Mouse (Mus musculus) embryonic facial prominence, embryonic 12.5 days (tissue): ENCODE measurements around the gene Jarid2. TPM values are rescaled to one million over a fixed set of nuclear protein-coding genes. Genes with fewer than 3 reads are reported as not detected.

Experiments
- ATAC-seq: fragments of 200-750 bp; cut with Nextera tagmentation; 2 replicates; pipeline ENCODE4 v1.8.0; 2017; ENCODE audit not compliant: insufficient number of reproducible peaks, insufficient read depth, low FRiP score, low TSS enrichment
- H3K27ac ChIP-seq: fragments of 300-500 bp; sonication (generic); 2 replicates; pipeline ENCODE4 v1.5.1; 2016; ENCODE audit warnings: mild to moderate bottlenecking
- H3K27me3 ChIP-seq: fragments of 300-500 bp; sonication (generic); 2 replicates; pipeline ENCODE4 v1.6.1; 2016; ENCODE audit warnings: mild to moderate bottlenecking, moderate library complexity
- H3K36me3 ChIP-seq: fragments of 300-500 bp; sonication (generic); 2 replicates; pipeline ENCODE4 v1.6.1; 2016; ENCODE audit warnings: mild to moderate bottlenecking
- H3K4me1 ChIP-seq: fragments of 300-500 bp; sonication (generic); 2 replicates; pipeline ENCODE4 v1.6.1; 2016
- H3K4me2 ChIP-seq: fragments of 300-500 bp; sonication (generic); replicated peaks from 2 replicates; pipeline ENCODE4 v1.6.1; 2016; ENCODE audit warnings: mild to moderate bottlenecking, moderate library complexity
- H3K4me3 ChIP-seq: fragments of 300-500 bp; sonication (generic); 2 replicates; pipeline ENCODE4 v1.5.1; 2016; ENCODE audit warnings: mild to moderate bottlenecking
- H3K9ac ChIP-seq: fragments of 300-500 bp; sonication (generic); 2 replicates; pipeline ENCODE4 v1.6.1; 2016; ENCODE audit warnings: mild to moderate bottlenecking, moderate library complexity
- H3K9me3 ChIP-seq: fragments of 300-500 bp; sonication (generic); 2 replicates; pipeline ENCODE4 v1.6.1; 2016; ENCODE audit warnings: mild to moderate bottlenecking, moderate library complexity
- WGBS: fragments of 180-500 bp; shearing (Covaris S2); methylation state at CpG from one replicate; pipeline ENCODE4 v1.1.7; 2016; 5-methylcytosine and 5-hydroxymethylcytosine counted together
- polyA plus RNA-seq: library from polyadenylated mRNA; unstranded; fragments of >200 nt; fragmentation: Nextera tagmentation; extraction: Ambion mirVana; gene quantifications from 2 replicates; pipeline ENCODE4 v1.2.1, GENCODE M21; 2016

Gene Jarid2
- polyA plus RNA-seq, 1 experiment from 2014 or later, result 54.0 TPM

DNA sequence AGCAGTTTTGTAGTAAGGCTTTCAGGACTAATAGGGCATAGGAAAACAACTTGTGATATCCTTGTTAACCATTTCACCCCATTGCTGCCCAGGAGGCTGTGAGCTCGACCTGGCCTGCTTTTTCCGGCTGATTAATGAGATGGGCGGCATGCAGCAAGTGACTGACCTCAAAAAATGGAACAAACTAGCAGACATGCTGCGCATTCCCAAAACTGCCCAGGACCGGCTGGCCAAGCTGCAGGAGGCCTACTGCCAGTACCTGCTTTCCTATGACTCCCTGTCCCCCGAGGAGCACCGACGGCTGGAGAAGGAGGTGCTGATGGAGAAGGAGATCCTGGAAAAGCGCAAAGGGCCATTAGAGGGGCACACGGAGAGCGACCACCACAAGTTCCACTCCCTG is 176.9 kb downstream of the Jarid2 start:
- 92% methylated on average over 11 of the region's 11 CpGs for WGBS

GRCm38 (mm10) chr13:44907702-44908101 is 178.4 kb downstream of the Jarid2 start:
- peaks cover 82% of the 10 kb centered on the region for H3K36me3 ChIP-seq
- peaks cover 18% of the 10 kb centered on the region; the same call in 1 of the 2 replicates for H3K4me1 ChIP-seq
- no peak overlapping the region for H3K4me2 ChIP-seq
- no peak overlapping the region for H3K4me3 ChIP-seq
- WGBS, result 43% methylated on average over 6 of the region's 6 CpGs
- no peaks in the 10 kb centered on the region for H3K27me3 ChIP-seq
- no peak overlapping the region for H3K9ac ChIP-seq
- peak overlapping the region; percentile 51 for H3K27ac ChIP-seq
- ATAC-seq, result peak; percentile 41; the same call in 1 of the 2 replicates
- H3K9me3 ChIP-seq, result no peaks in the 10 kb centered on the region

More for the DNA sequence above, 176.9 kb downstream of the Jarid2 start:
- Histone ChIP-seq H3K27ac (no peak overlapping the region), H3K4me1 (peaks cover 18% of the 10 kb centered on the region; the same call in 1 of the 2 replicates), H3K36me3 (peaks cover 74% of the 10 kb centered on the region), H3K9me3 (no peaks in the 10 kb centered on the region), H3K27me3 (no peaks in the 10 kb centered on the region), H3K4me3 (no peak overlapping the region), H3K9ac (no peak overlapping the region), H3K4me2 (no peak overlapping the region)
- ATAC-seq, result no peak

DNA sequence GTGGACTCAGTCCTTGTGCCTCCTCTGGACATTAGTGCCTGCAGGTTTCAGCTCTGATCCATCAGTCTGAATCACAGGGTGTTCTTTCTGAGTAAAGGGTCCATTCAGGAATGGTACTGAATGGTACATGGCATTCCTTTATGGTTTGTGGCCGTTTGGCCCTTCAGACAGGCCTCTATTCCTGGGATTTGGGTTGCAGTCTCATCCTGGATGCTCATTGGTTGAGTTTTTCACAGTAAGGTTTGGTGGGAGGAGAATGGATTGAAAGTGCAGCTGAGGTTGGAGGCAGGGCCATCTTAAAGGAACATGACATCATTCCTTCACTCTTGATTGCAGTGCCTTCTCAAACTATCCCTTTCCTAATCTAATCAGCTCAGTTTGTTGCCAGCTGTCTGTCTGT is 179.5 kb downstream of the Jarid2 start:
- H3K9me3 ChIP-seq, result no peaks in the 10 kb centered on the region
- no peak overlapping the region for H3K4me3 ChIP-seq
- no peak overlapping the region for H3K9ac ChIP-seq
- WGBS, result 10% methylated on average over 1 of the region's 1 CpGs
- H3K4me1 ChIP-seq, result peaks cover 18% of the 10 kb centered on the region; the same call in 1 of the 2 replicates
- peaks cover 84% of the 10 kb centered on the region for H3K36me3 ChIP-seq
- H3K27ac ChIP-seq, result peak overlapping the region; percentile 36; the same call in 1 of the 2 replicates
- no peak for ATAC-seq
- H3K4me2 ChIP-seq, result no peak overlapping the region
- H3K27me3 ChIP-seq, result no peaks in the 10 kb centered on the region

GRCm38 (mm10) chr13:44912851-44913250 is 183.6 kb downstream of the Jarid2 start:
- no peaks in the 10 kb centered on the region for H3K9me3 ChIP-seq
- no peak overlapping the region for H3K9ac ChIP-seq
- peaks cover 91% of the 10 kb centered on the region for H3K36me3 ChIP-seq
- 89% methylated on average over 2 of the region's 2 CpGs for WGBS
- 0 out of 2 replicates have a peak, but pooled peaks cover 7% of the 10 kb centered on the region for H3K4me1 ChIP-seq
- H3K27me3 ChIP-seq, result no peaks in the 10 kb centered on the region
- H3K4me3 ChIP-seq, result no peak overlapping the region
- ATAC-seq, result no peak
- no peak overlapping the region for H3K27ac ChIP-seq
- no peak overlapping the region for H3K4me2 ChIP-seq

- ATAC-seq, result no peak
- 65% methylated on average over 7 of the region's 7 CpGs for WGBS
- H3K36me3 ChIP-seq, result peaks cover 93% of the 10 kb centered on the region
- no peak overlapping the region for H3K4me3 ChIP-seq
- H3K4me2 ChIP-seq, result no peak overlapping the region
- H3K9ac ChIP-seq, result no peak overlapping the region
- H3K27ac ChIP-seq, result no peak overlapping the region
- no peaks in the 10 kb centered on the region for H3K9me3 ChIP-seq
- no peaks in the 10 kb centered on the region for H3K27me3 ChIP-seq
- H3K4me1 ChIP-seq, result 0 out of 2 replicates have a peak, but pooled peaks cover 7% of the 10 kb centered on the region
Observed at GRCm38 (mm10) chr13:44913560-44913959, 184.3 kb downstream of the Jarid2 start.

DNA sequence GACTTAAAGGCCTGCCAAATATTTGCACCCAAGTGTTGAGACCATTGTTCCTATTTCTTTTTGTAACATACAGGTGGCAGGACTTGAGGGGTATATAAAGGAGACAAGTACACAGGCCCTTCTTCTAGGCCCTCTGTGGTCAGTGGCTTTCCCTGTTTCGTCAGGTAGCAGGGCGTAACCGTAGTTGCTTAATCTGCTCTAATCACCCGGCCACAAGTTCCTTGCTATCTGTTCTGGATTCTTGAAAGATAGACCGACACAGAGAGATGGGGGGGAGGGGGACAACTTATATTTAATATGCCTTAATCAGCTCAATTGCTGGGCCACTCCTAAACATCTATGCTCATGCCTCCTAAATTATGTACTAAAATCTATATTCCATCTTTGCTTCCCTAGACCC is 186.1 kb downstream of the Jarid2 start:
- no peak for ATAC-seq
- WGBS, result 85% methylated on average over 5 of the region's 5 CpGs
- Histone ChIP-seq H3K36me3 (peaks cover 99% of the 10 kb centered on the region), H3K27ac (no peak overlapping the region), H3K9ac (no peak overlapping the region), H3K4me3 (no peak overlapping the region), H3K4me1 (no peaks in the 10 kb centered on the region), H3K9me3 (no peaks in the 10 kb centered on the region), H3K4me2 (no peak overlapping the region), H3K27me3 (no peaks in the 10 kb centered on the region)

GRCm38 (mm10) chr13:44915945-44916344 is 186.7 kb downstream of the Jarid2 start:
- no peak for ATAC-seq
- Histone ChIP-seq H3K4me2 (no peak overlapping the region), H3K9me3 (no peaks in the 10 kb centered on the region), H3K27ac (no peak overlapping the region), H3K36me3 (peaks cover 99% of the 10 kb centered on the region), H3K27me3 (no peaks in the 10 kb centered on the region), H3K9ac (no peak overlapping the region), H3K4me1 (no peaks in the 10 kb centered on the region), H3K4me3 (no peak overlapping the region)
- WGBS, result 73% methylated on average over 4 of the region's 4 CpGs

- no peak overlapping the region for H3K4me2 ChIP-seq
Observed at GRCm38 (mm10) chr13:44917202-44917601, 187.9 kb downstream of the Jarid2 start.

GRCm38 (mm10) chr13:44918269-44918668 is 189.0 kb downstream of the Jarid2 start:
- ATAC-seq, result no peak
- no peaks in the 10 kb centered on the region for H3K27me3 ChIP-seq
- no peak overlapping the region for H3K27ac ChIP-seq
- H3K9ac ChIP-seq, result no peak overlapping the region
- no peaks in the 10 kb centered on the region for H3K4me1 ChIP-seq
- no peaks in the 10 kb centered on the region for H3K9me3 ChIP-seq
- no peak overlapping the region for H3K4me2 ChIP-seq
- no peak overlapping the region for H3K4me3 ChIP-seq
- WGBS, result 99% methylated on average over 2 of the region's 2 CpGs
- H3K36me3 ChIP-seq, result peaks cover 99% of the 10 kb centered on the region

More at GRCm38 (mm10) chr13:44917202-44917601, 187.9 kb downstream of the Jarid2 start:
- no peaks in the 10 kb centered on the region for H3K4me1 ChIP-seq
- peaks cover 99% of the 10 kb centered on the region for H3K36me3 ChIP-seq
- H3K9me3 ChIP-seq, result no peaks in the 10 kb centered on the region
- no peak overlapping the region for H3K9ac ChIP-seq
- no peak overlapping the region for H3K4me3 ChIP-seq
- WGBS, result 89% methylated on average over 4 of the region's 4 CpGs
- no peak for ATAC-seq
- no peak overlapping the region for H3K27ac ChIP-seq
- no peaks in the 10 kb centered on the region for H3K27me3 ChIP-seq

DNA sequence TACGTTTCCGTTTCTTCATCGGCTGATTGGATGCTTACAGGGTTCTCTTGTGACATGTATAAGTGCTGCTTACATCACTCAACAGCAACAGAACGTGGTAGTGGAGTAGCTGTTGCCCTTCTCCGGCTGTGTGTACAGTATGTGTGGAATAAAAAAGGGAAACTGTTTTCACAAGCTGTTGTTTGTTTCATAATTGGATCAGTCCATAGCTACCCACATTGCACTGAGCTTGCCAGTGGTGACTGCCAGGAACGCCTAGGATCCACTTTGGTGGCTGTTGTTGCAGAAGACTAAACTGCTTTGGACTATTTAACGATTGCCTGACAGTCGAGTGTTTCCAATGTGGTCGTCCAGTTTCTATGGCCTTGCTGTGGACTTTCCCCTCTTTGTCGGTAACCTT is 191.8 kb downstream of the Jarid2 start:
- Histone ChIP-seq H3K27ac (no peak overlapping the region), H3K9me3 (no peaks in the 10 kb centered on the region), H3K27me3 (no peaks in the 10 kb centered on the region), H3K36me3 (peaks cover 96% of the 10 kb centered on the region), H3K4me2 (no peak overlapping the region), H3K4me1 (no peaks in the 10 kb centered on the region), H3K9ac (no peak overlapping the region), H3K4me3 (no peak overlapping the region)
- 90% methylated on average over 10 of the region's 10 CpGs for WGBS
- ATAC-seq, result no peak

GRCm38 (mm10) chr13:44921721-44922120 is 192.4 kb downstream of the Jarid2 start:
- no peaks in the 10 kb centered on the region for H3K4me1 ChIP-seq
- no peaks in the 10 kb centered on the region for H3K27me3 ChIP-seq
- H3K9ac ChIP-seq, result no peak overlapping the region
- WGBS, result 92% methylated on average over 5 of the region's 5 CpGs
- no peak overlapping the region for H3K4me2 ChIP-seq
- H3K27ac ChIP-seq, result no peak overlapping the region
- no peak for ATAC-seq
- peaks cover 92% of the 10 kb centered on the region for H3K36me3 ChIP-seq
- H3K9me3 ChIP-seq, result no peaks in the 10 kb centered on the region
- H3K4me3 ChIP-seq, result no peak overlapping the region

GRCm38 (mm10) chr13:44924042-44924441 is 194.8 kb downstream of the Jarid2 start:
- Histone ChIP-seq H3K9ac (no peak overlapping the region), H3K36me3 (peaks cover 74% of the 10 kb centered on the region), H3K4me3 (no peak overlapping the region), H3K9me3 (no peaks in the 10 kb centered on the region), H3K4me1 (no peaks in the 10 kb centered on the region), H3K27me3 (no peaks in the 10 kb centered on the region), H3K27ac (no peak overlapping the region), H3K4me2 (no peak overlapping the region)
- ATAC-seq, result no peak
- 93% methylated on average over 3 of the region's 3 CpGs for WGBS

DNA sequence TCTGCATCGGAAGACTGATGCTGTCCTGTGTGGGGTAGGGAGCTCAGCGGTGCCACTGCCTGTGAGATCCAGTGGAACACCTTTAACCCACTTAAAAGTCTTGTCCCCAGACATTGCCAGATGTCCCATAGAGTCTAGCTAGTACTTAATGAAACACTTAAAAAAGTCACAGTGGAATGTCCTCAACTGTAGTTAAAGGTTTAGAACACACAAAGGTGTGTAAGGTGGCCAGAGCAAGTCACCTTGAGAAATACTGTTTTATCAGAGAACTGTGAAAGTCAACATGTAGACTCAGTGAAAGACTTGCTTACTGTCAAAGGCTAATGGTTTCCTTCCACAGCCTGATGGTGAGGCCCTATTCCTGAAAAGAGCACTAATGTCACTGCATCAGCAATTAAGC is 195.9 kb downstream of the Jarid2 start:
- no peak overlapping the region for H3K4me3 ChIP-seq
- WGBS, result 90% methylated on average over 2 of the region's 2 CpGs
- H3K4me2 ChIP-seq, result no peak overlapping the region
- H3K27me3 ChIP-seq, result no peaks in the 10 kb centered on the region
- no peak for ATAC-seq
- no peaks in the 10 kb centered on the region for H3K9me3 ChIP-seq
- peaks cover 69% of the 10 kb centered on the region for H3K36me3 ChIP-seq
- no peak overlapping the region for H3K9ac ChIP-seq
- no peaks in the 10 kb centered on the region for H3K4me1 ChIP-seq
- no peak overlapping the region for H3K27ac ChIP-seq
